Mouse (Mus musculus) hindbrain, embryonic 13.5 days (tissue): ENCODE data around the gene Ibtk. TPM values are rescaled to one million over a fixed set of nuclear protein-coding genes. Genes with fewer than 3 reads are reported as not detected.

Source experiments
- ATAC-seq: fragments of 200-750 bp; cut with Nextera tagmentation; 2 replicates; pipeline ENCODE4 v1.8.0; 2017; ENCODE audit warnings: moderate TSS enrichment; ENCODE audit not compliant: low FRiP score
- H3K27ac ChIP-seq: fragments of 300-500 bp; sonication (generic); 2 replicates; pipeline ENCODE4 v1.5.1; 2015; ENCODE audit warnings: inconsistent platforms, mild to moderate bottlenecking, moderate library complexity
- H3K27me3 ChIP-seq: fragments of 300-500 bp; sonication (generic); 2 replicates; pipeline ENCODE4 v1.6.1; 2015; ENCODE audit warnings: mild to moderate bottlenecking, inconsistent platforms
- H3K36me3 ChIP-seq: fragments of 300-500 bp; sonication (generic); 2 replicates; pipeline ENCODE4 v1.6.1; 2015; ENCODE audit warnings: mild to moderate bottlenecking, inconsistent platforms
- H3K4me1 ChIP-seq: fragments of 300-500 bp; sonication (generic); replicated peaks from 2 replicates; pipeline ENCODE4 v1.6.1; 2015; ENCODE audit warnings: inconsistent platforms
- H3K4me2 ChIP-seq: fragments of 300-500 bp; sonication (generic); 2 replicates; pipeline ENCODE4 v1.6.1; 2015; ENCODE audit warnings: inconsistent platforms, mild to moderate bottlenecking, moderate library complexity
- H3K4me3 ChIP-seq: fragments of 300-500 bp; sonication (generic); 2 replicates; pipeline ENCODE4 v1.5.1; 2015; ENCODE audit warnings: mild to moderate bottlenecking, inconsistent platforms
- H3K9ac ChIP-seq: fragments of 300-500 bp; sonication (generic); 2 replicates; pipeline ENCODE4 v1.6.1; 2015; ENCODE audit warnings: mild to moderate bottlenecking, inconsistent platforms
- H3K9me3 ChIP-seq: fragments of 300-500 bp; sonication (generic); 2 replicates; pipeline ENCODE4 v1.6.1; 2016; ENCODE audit warnings: inconsistent platforms
- WGBS: fragments of 180-500 bp; shearing (Covaris S2); methylation state at CpG from one replicate; pipeline ENCODE4 v1.1.7; 2015; 5-methylcytosine and 5-hydroxymethylcytosine counted together
- polyA plus RNA-seq: library from polyadenylated mRNA; unstranded; fragments of >200 nt; fragmentation: Nextera tagmentation; extraction: Ambion mirVana; gene quantifications from 2 replicates; pipeline ENCODE4 v1.2.1, GENCODE M21; 2015

The Ibtk gene
- polyA plus RNA-seq, 1 experiment from 2014 or later = 32.8 TPM

GRCm38 (mm10) chr9:85693231-85694116 lies 55.7 kb downstream of the Ibtk start:
- peaks cover 42% of the 10 kb centered on the region for H3K36me3 ChIP-seq

GRCm38 (mm10) chr9:85685010-85685409 lies 64.1 kb downstream of the Ibtk start:
- Histone ChIP-seq H3K9ac (no peak overlapping the region), H3K4me3 (no peak overlapping the region), H3K27me3 (no peaks in the 10 kb centered on the region), H3K27ac (no peak overlapping the region), H3K4me2 (no peak overlapping the region), H3K36me3 (peaks cover 43% of the 10 kb centered on the region), H3K9me3 (no peaks in the 10 kb centered on the region), H3K4me1 (no peaks in the 10 kb centered on the region)
- ATAC-seq = no peak
- 85% methylated on average over 6 of the region's 6 CpGs for WGBS

More at GRCm38 (mm10) chr9:85693231-85694116, 55.7 kb downstream of the Ibtk start:
- Histone ChIP-seq H3K27me3 (no peaks in the 10 kb centered on the region), H3K4me3 (no peak overlapping the region), H3K9ac (no peak overlapping the region), H3K27ac (no peak overlapping the region), H3K4me1 (peaks cover 4% of the 10 kb centered on the region), H3K9me3 (no peaks in the 10 kb centered on the region), H3K4me2 (no peak overlapping the region)
- 70% methylated on average over 6 of the region's 6 CpGs for WGBS
- ATAC-seq = peak; percentile 87

- 90% methylated on average over 10 of the region's 10 CpGs for WGBS
- H3K27ac ChIP-seq = no peak overlapping the region
- H3K9me3 ChIP-seq = no peaks in the 10 kb centered on the region
- no peak for ATAC-seq
- no peaks in the 10 kb centered on the region for H3K36me3 ChIP-seq
- H3K4me2 ChIP-seq = no peak overlapping the region
- peaks cover 8% of the 10 kb centered on the region; the same call in 1 of the 2 replicates for H3K4me1 ChIP-seq
- H3K27me3 ChIP-seq = no peaks in the 10 kb centered on the region
- H3K4me3 ChIP-seq = no peak overlapping the region
- no peak overlapping the region for H3K9ac ChIP-seq
Observed at GRCm38 (mm10) chr9:85675131-85675905, 73.8 kb downstream of the Ibtk start.

- Histone ChIP-seq H3K9me3 (no peaks in the 10 kb centered on the region), H3K9ac (no peak overlapping the region), H3K27ac (no peak overlapping the region), H3K4me3 (no peak overlapping the region), H3K4me1 (peaks cover 8% of the 10 kb centered on the region; the same call in 1 of the 2 replicates), H3K36me3 (no peaks in the 10 kb centered on the region), H3K4me2 (no peak overlapping the region), H3K27me3 (no peaks in the 10 kb centered on the region)
- ATAC-seq = no peak
- WGBS = 58% methylated on average over 15 of the region's 15 CpGs
Observed at GRCm38 (mm10) chr9:85673907-85674481, 75.1 kb downstream of the Ibtk start.

GRCm38 (mm10) chr9:85671582-85672331 lies 77.4 kb downstream of the Ibtk start:
- H3K36me3 ChIP-seq = no peaks in the 10 kb centered on the region
- H3K9me3 ChIP-seq = no peaks in the 10 kb centered on the region
- ATAC-seq = no peak
- H3K4me2 ChIP-seq = no peak overlapping the region
- WGBS = 91% methylated on average over 6 of the region's 6 CpGs
- H3K4me1 ChIP-seq = peaks cover 8% of the 10 kb centered on the region; the same call in 1 of the 2 replicates
- no peak overlapping the region for H3K9ac ChIP-seq
- no peak overlapping the region for H3K4me3 ChIP-seq
- no peak overlapping the region for H3K27ac ChIP-seq
- H3K27me3 ChIP-seq = no peaks in the 10 kb centered on the region

GRCm38 (mm10) chr9:85664316-85664715 lies 84.8 kb downstream of the Ibtk start:
- whole genome bisulfite sequencing = 51% methylated on average over 1 of the region's 1 CpGs
- H3K9ac ChIP-seq = no peak overlapping the region
- H3K4me2 ChIP-seq = no peak overlapping the region
- no peaks in the 10 kb centered on the region for H3K9me3 ChIP-seq
- no peaks in the 10 kb centered on the region for H3K27me3 ChIP-seq
- no peak for ATAC-seq
- no peaks in the 10 kb centered on the region for H3K36me3 ChIP-seq
- no peak overlapping the region for H3K27ac ChIP-seq
- 0 out of 2 replicates have a peak, but pooled peaks cover 3% of the 10 kb centered on the region for H3K4me1 ChIP-seq
- H3K4me3 ChIP-seq = no peak overlapping the region

GRCm38 (mm10) chr9:85663810-85664209 lies 85.3 kb downstream of the Ibtk start:
- H3K9me3 ChIP-seq = no peaks in the 10 kb centered on the region
- no peak overlapping the region for H3K4me3 ChIP-seq
- H3K27ac ChIP-seq = no peak overlapping the region
- H3K36me3 ChIP-seq = no peaks in the 10 kb centered on the region
- no peaks in the 10 kb centered on the region for H3K27me3 ChIP-seq
- H3K4me1 ChIP-seq = 0 out of 2 replicates have a peak, but pooled peaks cover 3% of the 10 kb centered on the region
- no peak for ATAC-seq
- no peak overlapping the region for H3K9ac ChIP-seq
- WGBS = 64% methylated on average over 1 of the region's 1 CpGs
- H3K4me2 ChIP-seq = no peak overlapping the region

- no peaks in the 10 kb centered on the region for H3K9me3 ChIP-seq
- H3K9ac ChIP-seq = no peak overlapping the region
- H3K4me3 ChIP-seq = no peak overlapping the region
- WGBS = 37% methylated on average over 8 of the region's 8 CpGs
- H3K27me3 ChIP-seq = no peaks in the 10 kb centered on the region
- ATAC-seq = no peak
- H3K4me2 ChIP-seq = no peak overlapping the region
- 0 out of 2 replicates have a peak, but pooled peaks cover 3% of the 10 kb centered on the region for H3K4me1 ChIP-seq
- no peaks in the 10 kb centered on the region for H3K36me3 ChIP-seq
- no peak overlapping the region for H3K27ac ChIP-seq
Observed at GRCm38 (mm10) chr9:85663091-85663490, 86.0 kb downstream of the Ibtk start.

- H3K36me3 ChIP-seq = no peaks in the 10 kb centered on the region
- H3K4me2 ChIP-seq = no peak overlapping the region
- H3K27me3 ChIP-seq = no peaks in the 10 kb centered on the region
- no peaks in the 10 kb centered on the region for H3K4me1 ChIP-seq
- H3K4me3 ChIP-seq = no peak overlapping the region
- ATAC-seq = no peak
- H3K9me3 ChIP-seq = no peaks in the 10 kb centered on the region
- 80% methylated on average over 4 of the region's 4 CpGs for WGBS
- no peak overlapping the region for H3K27ac ChIP-seq
- no peak overlapping the region for H3K9ac ChIP-seq
Observed at GRCm38 (mm10) chr9:85653401-85653800, 95.7 kb downstream of the Ibtk start.

GRCm38 (mm10) chr9:85638276-85638675 lies 110.9 kb downstream of the Ibtk start:
- no peak overlapping the region for H3K4me2 ChIP-seq
- no peak overlapping the region for H3K4me3 ChIP-seq
- H3K36me3 ChIP-seq = no peaks in the 10 kb centered on the region
- 0 out of 2 replicates have a peak, but pooled peaks cover 4% of the 10 kb centered on the region for H3K9me3 ChIP-seq
- no peak overlapping the region for H3K9ac ChIP-seq
- WGBS = 77% methylated on average over 2 of the region's 2 CpGs
- no peak overlapping the region for H3K27ac ChIP-seq
- H3K4me1 ChIP-seq = no peaks in the 10 kb centered on the region
- ATAC-seq = no peak
- H3K27me3 ChIP-seq = no peaks in the 10 kb centered on the region
